Mouse (Mus musculus): Measurements from ENCODE around the gene Cdc73. TPM values are rescaled to one million over a fixed set of nuclear protein-coding genes. Genes with fewer than 3 reads are reported as not detected.

Gene Cdc73
- total RNA-seq (2014; rRNA removed) (7.1 and 8.5 TPM in 2 replicates), polyA plus RNA-seq (2015; fragmentation: Nextera tagmentation; extraction: Ambion mirVana) (15.3 and 15.8 TPM in 2 replicates)

- no peak for TF ChIP-seq CTCF (IDR thresholded peaks at IDR 0.05; ENCODE audit: low read depth)
- Histone ChIP-seq H3K4me3 (ENCODE audit: low read length) (peak within 1 kb of the TSS; percentile 93), H3K9me3 (ENCODE audit: low read length) (no peaks in the 10 kb centered on the region), H3K4me1 (ENCODE audit: insufficient read depth, low read length) (peaks cover 3% of the 10 kb centered on the region; the same call in 1 of the 2 replicates), H3K27me3 (ENCODE audit: insufficient read depth, low read length) (no peaks in the 10 kb centered on the region), H3K36me3 (ENCODE audit: insufficient read depth, low read length) (no peaks in the 10 kb centered on the region; the same call in 1 of the 2 replicates), H3K27ac (peak within 1 kb of the TSS; percentile 92), H3K9ac (replicated peaks; ENCODE audit: low read length) (peak within 1 kb of the TSS; percentile 88), H3K4me2 (ENCODE audit: low read depth, low read length) (peak within 1 kb of the TSS; percentile 88)
- WGBS: 3% methylated on average over 69 of the region's 74 CpGs
- ATAC-seq: peak; percentile 100
- peak; percentile 95 for DNase-seq (ENCODE audit: low spot score)
Observed at GRCm38 (mm10) chr1:143702741-143703262, at the start of gene Cdc73. Gene Cdc73, minus strand, starts transcription at chr1:143702893.

GRCm38 (mm10) chr1:143745871-143746270 lies 43.2 kb upstream of the Cdc73 start:
- Histone ChIP-seq H3K27ac (no peak overlapping the region), H3K4me1 (ENCODE audit: insufficient read depth, low read length) (no peaks in the 10 kb centered on the region), H3K9me3 (ENCODE audit: low read length) (no peaks in the 10 kb centered on the region), H3K27me3 (ENCODE audit: insufficient read depth, low read length) (no peaks in the 10 kb centered on the region), H3K4me3 (ENCODE audit: low read length) (no peak overlapping the region), H3K9ac (replicated peaks; ENCODE audit: low read length) (no peak overlapping the region), H3K4me2 (ENCODE audit: low read depth, low read length) (no peak overlapping the region), H3K36me3 (ENCODE audit: insufficient read depth, low read length) (peaks cover 16% of the 10 kb centered on the region; the same call in 1 of the 2 replicates)
- ATAC-seq (no peak), DNase-seq (ENCODE audit: low spot score) (no peak)
- WGBS: 93% methylated on average over 10 of the region's 10 CpGs
- no peak for TF ChIP-seq CTCF (IDR thresholded peaks at IDR 0.05; ENCODE audit: low read depth)

- ATAC-seq (no peak), DNase-seq (ENCODE audit: low spot score) (peak; percentile 8)
- no peak overlapping the region for H3K4me3 ChIP-seq (ENCODE audit: low read length)
- no peak overlapping the region for H3K4me2 ChIP-seq (ENCODE audit: low read depth, low read length)
- H3K4me1 ChIP-seq (ENCODE audit: insufficient read depth, low read length): no peaks in the 10 kb centered on the region
- no peak for TF ChIP-seq CTCF (IDR thresholded peaks at IDR 0.05; ENCODE audit: low read depth)
- 38% methylated on average over 6 of the region's 6 CpGs for WGBS
- no peaks in the 10 kb centered on the region for H3K9me3 ChIP-seq (ENCODE audit: low read length)
- H3K9ac ChIP-seq (replicated peaks; ENCODE audit: low read length): no peak overlapping the region
- no peak overlapping the region for H3K27ac ChIP-seq
- no peaks in the 10 kb centered on the region for H3K27me3 ChIP-seq (ENCODE audit: insufficient read depth, low read length)
- H3K36me3 ChIP-seq (ENCODE audit: insufficient read depth, low read length): peaks cover 16% of the 10 kb centered on the region; the same call in 1 of the 2 replicates
Observed at GRCm38 (mm10) chr1:143742186-143742585, 39.5 kb upstream of the Cdc73 start.

GRCm38 (mm10) chr1:143741331-143741730 lies 38.6 kb upstream of the Cdc73 start:
- no peak overlapping the region for H3K27ac ChIP-seq
- no peaks in the 10 kb centered on the region for H3K27me3 ChIP-seq (ENCODE audit: insufficient read depth, low read length)
- TF ChIP-seq CTCF (IDR thresholded peaks at IDR 0.05; ENCODE audit: low read depth): no peak
- H3K4me1 ChIP-seq (ENCODE audit: insufficient read depth, low read length): no peaks in the 10 kb centered on the region
- ATAC-seq (no peak), DNase-seq (ENCODE audit: low spot score) (no peak)
- H3K36me3 ChIP-seq (ENCODE audit: insufficient read depth, low read length): peaks cover 15% of the 10 kb centered on the region; the same call in 1 of the 2 replicates
- whole genome bisulfite sequencing: 86% methylated on average over 5 of the region's 5 CpGs
- H3K4me2 ChIP-seq (ENCODE audit: low read depth, low read length): no peak overlapping the region
- no peak overlapping the region for H3K9ac ChIP-seq (replicated peaks; ENCODE audit: low read length)
- no peaks in the 10 kb centered on the region for H3K9me3 ChIP-seq (ENCODE audit: low read length)
- no peak overlapping the region for H3K4me3 ChIP-seq (ENCODE audit: low read length)

- DNase-seq (ENCODE audit: low spot score): no peak
- Histone ChIP-seq H3K9ac (replicated peaks; ENCODE audit: low read length) (no peak overlapping the region), H3K4me2 (ENCODE audit: low read depth, low read length) (peak overlapping the region; percentile 80; the same call in 1 of the 2 replicates), H3K4me3 (ENCODE audit: low read length) (no peak overlapping the region), H3K9me3 (ENCODE audit: low read length) (no peaks in the 10 kb centered on the region), H3K36me3 (ENCODE audit: insufficient read depth, low read length) (peaks cover 8% of the 10 kb centered on the region; the same call in 1 of the 2 replicates), H3K4me1 (ENCODE audit: insufficient read depth, low read length) (no peaks in the 10 kb centered on the region), H3K27me3 (ENCODE audit: insufficient read depth, low read length) (no peaks in the 10 kb centered on the region), H3K27ac (no peak overlapping the region)
- no peak for TF ChIP-seq CTCF (IDR thresholded peaks at IDR 0.05; ENCODE audit: low read depth)
- WGBS: 77% methylated on average over 9 of the region's 10 CpGs
- ATAC-seq: no peak
Observed at GRCm38 (mm10) chr1:143740581-143740980, 37.9 kb upstream of the Cdc73 start.

- peak overlapping the region; percentile 94 for H3K27ac ChIP-seq
- peak overlapping the region; percentile 77 for H3K9ac ChIP-seq (replicated peaks; ENCODE audit: low read length)
- no peaks in the 10 kb centered on the region for H3K27me3 ChIP-seq (ENCODE audit: insufficient read depth, low read length)
- no peak for TF ChIP-seq CTCF (IDR thresholded peaks at IDR 0.05; ENCODE audit: low read depth)
- no peaks in the 10 kb centered on the region for H3K4me1 ChIP-seq (ENCODE audit: insufficient read depth, low read length)
- peak overlapping the region; percentile 82 for H3K4me3 ChIP-seq (ENCODE audit: low read length)
- H3K4me2 ChIP-seq (ENCODE audit: low read depth, low read length): peak overlapping the region; percentile 80
- no peaks in the 10 kb centered on the region for H3K9me3 ChIP-seq (ENCODE audit: low read length)
- DNase-seq (ENCODE audit: low spot score): peak; percentile 96
- H3K36me3 ChIP-seq (ENCODE audit: insufficient read depth, low read length): peaks cover 8% of the 10 kb centered on the region; the same call in 1 of the 2 replicates
- ATAC-seq: peak; percentile 93
- WGBS: 2% methylated on average over 69 of the region's 71 CpGs
Observed at GRCm38 (mm10) chr1:143739361-143740350, 37.0 kb upstream of the Cdc73 start.

Data from hindbrain, postnatal 0 days (tissue).